Mouse (Mus musculus) spleen, adult 2 months (tissue): ENCODE measurements at regions not wholly inside any gene's neighbourhood (a gene's known extent, or its start where the extent isn't known, plus 50 kb on each side); places are given as distances from the start of the nearest gene placed in this dataset.
"Not testable (repeated sequence)": the region's sequence is repeated elsewhere in the genome, so short reads cannot be mapped to it uniquely, and the experiment has no call there.

ENCODE experiments used
- DNase-seq, 2 experiments: peaks; one replicate each; pipeline versions ENCODE4 v3.0.0 to v3.0.0-alpha.2; 2012 to 2021; ENCODE audit warnings: low spot score in 2 of 2, low read depth in 1 of 2
- H3K27ac ChIP-seq: fragments of 200-500 bp; 2 replicates; pipeline ENCODE4 v1.5.1; 2012; ENCODE audit warnings: low read length, inconsistent platforms; ENCODE audit not compliant: insufficient read depth
- H3K27me3 ChIP-seq: fragments of 200-500 bp; 2 replicates; pipeline ENCODE4 v1.6.1; 2012; ENCODE audit warnings: mild to moderate bottlenecking, moderate library complexity, low read length, inconsistent platforms; ENCODE audit not compliant: control insufficient read depth, insufficient read depth
- H3K36me3 ChIP-seq: fragments of 200-500 bp; 2 replicates; pipeline ENCODE4 v1.6.1; 2012; ENCODE audit warnings: mild to moderate bottlenecking, low read length, inconsistent platforms; ENCODE audit not compliant: control insufficient read depth, insufficient read depth
- H3K4me1 ChIP-seq: fragments of 200-500 bp; 2 replicates; pipeline ENCODE4 v1.6.1; 2011; ENCODE audit warnings: inconsistent platforms; ENCODE audit not compliant: control insufficient read depth, insufficient read depth, insufficient read length
- H3K4me3 ChIP-seq: fragments of 200-500 bp; 2 replicates; pipeline ENCODE4 v1.5.1; 2011; ENCODE audit warnings: mild to moderate bottlenecking, inconsistent platforms; ENCODE audit not compliant: insufficient read depth, insufficient read length; ENCODE audit errors: extremely low read depth
- CTCF ChIP-seq: fragments of 200-500 bp; IDR thresholded peaks from 2 replicates; pipeline ENCODE4 v1.5.1; 2011; ENCODE audit warnings: mild to moderate bottlenecking, inconsistent platforms; ENCODE audit not compliant: insufficient read depth, insufficient read length, insufficient replicate concordance; ENCODE audit errors: extremely low read depth
- POLR2A ChIP-seq: fragments of 200-500 bp; IDR thresholded peaks from 2 replicates; pipeline ENCODE4 v1.6.1; 2011; ENCODE audit warnings: low read depth, low read length, inconsistent platforms
- WGBS: fragments of 180-500 bp; shearing (Covaris S2); methylation state at CpG from one replicate; pipeline ENCODE4 v1.1.7; 2018; 5-methylcytosine and 5-hydroxymethylcytosine counted together

GRCm38 (mm10) chr15:38431668-38432067 lies 1006.3 kb downstream of the 4930447A16Rik start:
- Histone ChIP-seq H3K27me3 (no peaks in the 10 kb centered on the region), H3K4me3 (no peak overlapping the region), H3K4me1 (no peaks in the 10 kb centered on the region), H3K36me3 (no peaks in the 10 kb centered on the region), H3K27ac (no peak overlapping the region)
- WGBS: 35% methylated on average over 2 of the region's 2 CpGs
- no peak for DNase-seq
- TF ChIP-seq CTCF (no peak), POLR2A (no peak)

GRCm38 (mm10) chr15:38433386-38433785 lies 1008.0 kb downstream of the 4930447A16Rik start:
- no peak for TF ChIP-seq CTCF
- TF ChIP-seq POLR2A: no peak
- H3K27ac ChIP-seq: no peak overlapping the region
- H3K4me1 ChIP-seq: no peaks in the 10 kb centered on the region
- no peaks in the 10 kb centered on the region for H3K36me3 ChIP-seq
- no peak overlapping the region for H3K4me3 ChIP-seq
- no peak for DNase-seq
- H3K27me3 ChIP-seq: no peaks in the 10 kb centered on the region
- WGBS: 89% methylated on average over 7 of the region's 7 CpGs

GRCm38 (mm10) chr15:38434239-38434638 lies 1008.9 kb downstream of the 4930447A16Rik start:
- H3K4me3 ChIP-seq, H3K4me1 ChIP-seq, DNase-seq, H3K27ac ChIP-seq, H3K27me3 ChIP-seq, H3K36me3 ChIP-seq: not testable (repeated sequence)
- 96% methylated on average over 2 of the region's 2 CpGs for WGBS
